Mouse (Mus musculus) cerebellum, adult 2 months (tissue): ENCODE data around the gene Fscn2.

Experiments used
- CTCF ChIP-seq: fragments of 200-500 bp; IDR thresholded peaks from 2 replicates; pipeline ENCODE4 v1.5.1; 2011; ENCODE audit warnings: low read depth, mild to moderate bottlenecking, control low read depth, low read length, moderate library complexity, borderline replicate concordance; ENCODE audit not compliant: insufficient read depth
- POLR2A ChIP-seq: fragments of 200-500 bp; IDR thresholded peaks from 2 replicates; pipeline ENCODE4 v1.6.1; 2011; ENCODE audit warnings: low read length, control low read depth, borderline replicate concordance; ENCODE audit not compliant: insufficient read depth

- no peak for TF ChIP-seq CTCF
- TF ChIP-seq POLR2A, result no peak
Measured at GRCm38 (mm10) chr11:120342656-120343160, 18.6 kb upstream of the Fscn2 start.
